Mouse (Mus musculus): ENCODE data around the gene Ilf2.

- TF ChIP-seq E2F4 (IDR thresholded peaks at IDR 0.05; ENCODE audit: insufficient read depth) = no peak
- TF ChIP-seq POLR2A (IDR thresholded peaks at IDR 0.05; ENCODE audit: insufficient read length, low read depth) = no peak
- TF ChIP-seq POLR2AphosphoS2 (IDR thresholded peaks at IDR 0.05; ENCODE audit: insufficient read length, low read depth) = no peak
- no peak for TF ChIP-seq TCF3 (IDR thresholded peaks at IDR 0.05; ENCODE audit: insufficient read length, low read depth)
- no peak for TF ChIP-seq MYOD1 (IDR thresholded peaks at IDR 0.05; ENCODE audit: control insufficient read depth in 1 of 3, insufficient read length in 2 of 3, low read depth in 2 of 3)
- TF ChIP-seq MAX (IDR thresholded peaks at IDR 0.05; ENCODE audit: low read depth) = no peak
These were observed 21.0 kb upstream of the Ilf2 start for GRCm38 (mm10) chr3:90454931-90455330.
